Mouse (Mus musculus) hindbrain, embryonic 11.5 days (tissue): Measurements from ENCODE around the gene Lgals2. TPM values are rescaled to one million over a fixed set of nuclear protein-coding genes. Genes with fewer than 3 reads are reported as not detected.

Experiments used
- ATAC-seq: fragments of 200-750 bp; cut with Nextera tagmentation; 2 replicates; pipeline ENCODE4 v1.8.0; 2017; ENCODE audit warnings: mild to moderate bottlenecking, moderate TSS enrichment, moderate library complexity; ENCODE audit not compliant: low FRiP score
- DNase-seq: peaks from one replicate; pipeline ENCODE4 v3.0.0-alpha.2; 2015; ENCODE audit warnings: low spot score
- H3K27ac ChIP-seq: fragments of 300-500 bp; sonication (generic); 2 replicates; pipeline ENCODE4 v1.5.1; 2014; ENCODE audit warnings: mild to moderate bottlenecking, low read depth, low read length
- H3K27me3 ChIP-seq: fragments of 300-500 bp; sonication (generic); 2 replicates; pipeline ENCODE4 v1.6.1; 2014; ENCODE audit warnings: mild to moderate bottlenecking, low read length, moderate library complexity, mixed read lengths; ENCODE audit not compliant: control insufficient read depth, insufficient read depth
- H3K36me3 ChIP-seq: fragments of 300-500 bp; sonication (generic); 2 replicates; pipeline ENCODE4 v1.6.1; 2014; ENCODE audit warnings: mild to moderate bottlenecking, low read length, moderate library complexity, mixed read lengths; ENCODE audit not compliant: control insufficient read depth, insufficient read depth
- H3K4me1 ChIP-seq: fragments of 300-500 bp; sonication (generic); replicated peaks from 2 replicates; pipeline ENCODE4 v1.6.1; 2014; ENCODE audit warnings: low read length, mixed read lengths; ENCODE audit not compliant: control insufficient read depth, insufficient read depth
- H3K4me2 ChIP-seq: fragments of 300-500 bp; sonication (generic); replicated peaks from 2 replicates; pipeline ENCODE4 v1.6.1; 2014; ENCODE audit warnings: mild to moderate bottlenecking, low read depth, low read length
- H3K4me3 ChIP-seq: fragments of 300-500 bp; sonication (generic); 2 replicates; pipeline ENCODE4 v1.5.1; 2014; ENCODE audit warnings: low read depth, low read length
- H3K9ac ChIP-seq: fragments of 300-500 bp; sonication (generic); 2 replicates; pipeline ENCODE4 v1.6.1; 2014; ENCODE audit warnings: low read depth, low read length
- H3K9me3 ChIP-seq: fragments of 300-500 bp; sonication (generic); 2 replicates; pipeline ENCODE4 v1.6.1; 2016; ENCODE audit warnings: low read length; ENCODE audit not compliant: control insufficient read depth
- WGBS: fragments of 180-500 bp; shearing (Covaris S2); extraction: QIAGEN DNeasy Blood & Tissue Kit; methylation state at CpG from one replicate; pipeline ENCODE4 v1.1.7; 2014; 5-methylcytosine and 5-hydroxymethylcytosine counted together
- polyA plus RNA-seq: library from polyadenylated mRNA; unstranded; fragments of >200 nt; fragmentation: Nextera tagmentation; extraction: Ambion mirVana; gene quantifications from 2 replicates; pipeline ENCODE4 v1.2.1, GENCODE M21; 2014

Lgals2 gene
- polyA plus RNA-seq, 1 experiment from 2014 or later = not detected

DNA sequence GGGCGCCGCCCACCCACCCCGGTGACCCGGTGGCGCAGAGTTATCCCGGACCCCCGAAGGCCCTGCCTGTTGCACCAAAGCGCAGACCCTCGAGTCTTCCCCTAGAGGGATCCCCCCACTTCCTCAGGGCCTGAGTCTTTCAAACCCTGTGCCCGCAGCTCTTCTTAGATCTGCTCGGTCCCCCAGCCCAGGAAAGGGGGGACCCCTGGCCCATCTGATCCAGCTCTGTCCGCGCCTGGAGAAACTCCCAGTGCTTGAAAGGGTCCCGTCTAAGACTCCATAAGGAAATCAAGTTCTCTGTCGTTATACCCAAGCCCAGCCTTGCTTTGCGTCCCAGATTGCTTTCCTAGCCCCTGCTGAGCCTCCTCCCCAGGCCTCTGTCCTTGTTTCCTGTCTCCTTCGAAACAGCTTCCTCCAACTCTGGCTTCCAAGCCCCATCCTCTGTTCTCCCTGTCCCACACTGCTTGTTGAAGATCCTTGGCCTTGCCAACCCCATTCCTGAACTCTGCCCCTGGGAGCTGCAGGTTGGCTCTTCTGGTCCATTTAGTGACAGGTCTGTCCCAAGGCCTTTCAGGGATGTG, 22.6 kb upstream of the Lgals2 start:
- Histone ChIP-seq H3K9me3 (no peaks in the 10 kb centered on the region), H3K27me3 (no peaks in the 10 kb centered on the region), H3K36me3 (no peaks in the 10 kb centered on the region), H3K4me1 (no peaks in the 10 kb centered on the region; the same call in 1 of the 2 replicates), H3K27ac (peak overlapping the region; percentile 97), H3K9ac (peak overlapping the region; percentile 75), H3K4me2 (peak overlapping the region; percentile 61), H3K4me3 (peak overlapping the region; percentile 59)
- DNase-seq (no peak), ATAC-seq (peak; percentile 58; the same call in 1 of the 2 replicates)
- 2% methylated on average over 13 of the region's 17 CpGs for WGBS

- no peaks in the 10 kb centered on the region for H3K9me3 ChIP-seq
- no peaks in the 10 kb centered on the region for H3K27me3 ChIP-seq
- peak within 1 kb of the TSS; percentile 97 for H3K27ac ChIP-seq
- H3K4me1 ChIP-seq = no peaks in the 10 kb centered on the region; the same call in 1 of the 2 replicates
- DNase-seq = peak; percentile 98
- H3K9ac ChIP-seq = peak within 1 kb of the TSS; percentile 75
- ATAC-seq = peak; percentile 93
- H3K36me3 ChIP-seq = no peaks in the 10 kb centered on the region
- peak within 1 kb of the TSS; percentile 59 for H3K4me3 ChIP-seq
- WGBS = 1% methylated on average over 57 of the region's 95 CpGs
- peak within 1 kb of the TSS; percentile 64 for H3K4me2 ChIP-seq
Observed at GRCm38 (mm10) chr15:78876991-78877809, 21.9 kb upstream of the Lgals2 start, which contains the start of gene Gga1. TSS of gene Gga1 (plus strand) at chr15:78877190.

DNA sequence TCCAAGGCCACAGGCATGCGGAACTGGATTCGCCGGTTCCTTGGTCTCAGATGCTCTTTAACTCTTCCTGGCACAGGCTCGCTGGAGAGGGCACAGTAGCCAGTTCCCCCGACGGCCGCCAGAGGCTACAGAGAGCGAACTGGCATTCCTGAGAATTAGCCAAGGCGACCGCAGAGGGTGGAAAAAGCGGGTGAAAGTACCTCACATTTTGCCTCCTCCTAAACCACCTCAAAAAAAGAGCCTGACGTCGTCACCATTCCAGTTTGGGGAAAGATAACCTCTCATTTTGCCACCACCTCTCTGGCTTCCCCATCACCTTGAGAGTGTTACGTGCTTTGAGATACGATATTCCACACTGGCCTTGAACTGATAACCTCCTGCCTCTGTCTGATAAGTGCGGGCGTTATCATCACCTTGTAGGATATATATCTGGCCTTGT, 20.9 kb upstream of the Lgals2 start:
- DNase-seq = peak; percentile 88
- Histone ChIP-seq H3K36me3 (no peaks in the 10 kb centered on the region), H3K4me1 (no peaks in the 10 kb centered on the region; the same call in 1 of the 2 replicates), H3K27me3 (no peaks in the 10 kb centered on the region), H3K4me3 (peak overlapping the region; percentile 59), H3K27ac (peak overlapping the region; percentile 97), H3K4me2 (peak overlapping the region; percentile 64), H3K9me3 (no peaks in the 10 kb centered on the region), H3K9ac (peak overlapping the region; percentile 40)
- ATAC-seq = peak; percentile 13; the same call in 1 of the 2 replicates
- WGBS = 3% methylated on average over 17 of the region's 17 CpGs

DNA sequence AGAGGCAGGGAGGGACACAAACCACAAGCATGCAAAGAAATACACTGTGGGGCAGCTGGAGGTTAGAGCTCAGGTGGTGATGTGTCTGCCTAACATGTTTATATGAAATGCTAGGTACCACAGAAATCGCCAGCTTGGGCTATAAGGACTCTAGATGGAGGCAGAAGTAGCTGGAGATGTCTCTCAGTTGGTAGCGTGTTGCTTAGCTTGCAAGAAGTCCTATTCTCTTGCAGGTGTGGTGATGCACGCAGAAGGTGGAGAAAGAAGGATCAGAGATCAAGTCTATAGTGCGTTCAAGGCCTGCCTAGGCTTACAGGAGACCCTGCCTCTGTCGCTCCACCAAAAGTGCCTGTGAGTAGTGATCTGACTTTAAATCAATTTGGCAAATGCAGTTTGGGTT, 20.2 kb upstream of the Lgals2 start:
- ATAC-seq = no peak
- Histone ChIP-seq H3K9ac (no peak overlapping the region), H3K4me1 (no peaks in the 10 kb centered on the region; the same call in 1 of the 2 replicates), H3K27ac (no peak overlapping the region), H3K4me2 (no peak overlapping the region), H3K9me3 (no peaks in the 10 kb centered on the region), H3K4me3 (no peak overlapping the region), H3K27me3 (no peaks in the 10 kb centered on the region), H3K36me3 (no peaks in the 10 kb centered on the region)
- no peak for DNase-seq
- WGBS = 78% methylated on average over 5 of the region's 5 CpGs

DNA sequence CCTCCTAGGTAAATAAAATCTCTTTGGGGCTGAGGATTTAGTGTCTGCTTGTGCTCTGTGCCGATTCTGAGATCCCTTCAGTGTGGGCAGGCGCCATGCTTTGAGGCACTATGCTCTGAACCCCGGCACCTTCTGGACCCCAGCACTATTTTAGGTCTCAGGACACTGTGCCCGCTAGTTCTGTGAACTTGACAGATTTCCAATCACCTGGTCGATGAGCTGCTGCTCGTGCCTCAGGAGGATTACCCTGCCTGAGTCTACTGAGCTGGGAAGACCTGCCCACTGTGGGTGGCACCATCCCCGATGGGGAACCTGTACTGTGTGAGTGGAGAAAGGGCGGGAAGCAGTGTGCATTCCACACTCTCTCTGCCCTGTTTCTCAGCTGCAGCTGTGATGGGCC, 19.7 kb upstream of the Lgals2 start:
- Histone ChIP-seq H3K4me2 (no peak overlapping the region), H3K36me3 (no peaks in the 10 kb centered on the region), H3K27ac (no peak overlapping the region), H3K9me3 (no peaks in the 10 kb centered on the region), H3K4me1 (no peaks in the 10 kb centered on the region; the same call in 1 of the 2 replicates), H3K27me3 (no peaks in the 10 kb centered on the region), H3K9ac (no peak overlapping the region), H3K4me3 (no peak overlapping the region)
- 82% methylated on average over 8 of the region's 8 CpGs for WGBS
- ATAC-seq (no peak), DNase-seq (no peak)

DNA sequence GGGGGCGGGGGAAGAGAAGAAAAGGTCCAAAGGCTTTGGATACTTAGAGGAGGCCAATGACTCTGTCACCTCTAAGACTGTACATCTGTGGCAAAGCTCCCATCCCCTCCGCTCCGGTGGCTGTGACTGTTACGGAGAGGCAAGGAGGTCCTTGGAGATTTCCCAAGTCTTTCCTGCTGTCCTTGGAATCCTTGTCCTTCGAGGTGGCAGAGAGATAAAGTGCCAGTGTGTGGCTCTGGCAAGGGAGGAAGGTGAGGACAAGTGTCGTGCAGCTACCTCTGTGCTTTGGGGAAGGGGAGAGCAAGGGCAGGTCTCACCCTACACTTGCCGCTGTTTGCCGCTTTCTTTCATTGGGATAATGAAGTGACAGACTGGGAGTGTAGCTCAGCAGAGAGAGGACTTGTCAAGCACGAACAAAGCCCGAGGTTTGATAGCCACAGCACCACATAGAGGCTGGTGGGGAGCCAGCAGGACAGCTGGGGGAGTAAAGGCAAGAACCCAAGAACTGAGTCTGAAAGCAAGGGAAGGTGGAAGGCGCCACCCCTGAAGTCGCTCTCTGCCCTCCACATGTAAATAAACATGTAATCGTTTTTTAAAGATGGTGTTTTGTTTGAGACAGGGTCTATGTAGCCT, 18.6 kb upstream of the Lgals2 start:
- WGBS = 52% methylated on average over 13 of the region's 13 CpGs
- H3K4me3 ChIP-seq = no peak overlapping the region
- H3K4me1 ChIP-seq = no peaks in the 10 kb centered on the region; the same call in 1 of the 2 replicates
- H3K27me3 ChIP-seq = no peaks in the 10 kb centered on the region
- H3K9me3 ChIP-seq = no peaks in the 10 kb centered on the region
- ATAC-seq (no peak), DNase-seq (no peak)
- H3K4me2 ChIP-seq = no peak overlapping the region
- no peak overlapping the region for H3K9ac ChIP-seq
- no peaks in the 10 kb centered on the region for H3K36me3 ChIP-seq
- H3K27ac ChIP-seq = no peak overlapping the region

DNA sequence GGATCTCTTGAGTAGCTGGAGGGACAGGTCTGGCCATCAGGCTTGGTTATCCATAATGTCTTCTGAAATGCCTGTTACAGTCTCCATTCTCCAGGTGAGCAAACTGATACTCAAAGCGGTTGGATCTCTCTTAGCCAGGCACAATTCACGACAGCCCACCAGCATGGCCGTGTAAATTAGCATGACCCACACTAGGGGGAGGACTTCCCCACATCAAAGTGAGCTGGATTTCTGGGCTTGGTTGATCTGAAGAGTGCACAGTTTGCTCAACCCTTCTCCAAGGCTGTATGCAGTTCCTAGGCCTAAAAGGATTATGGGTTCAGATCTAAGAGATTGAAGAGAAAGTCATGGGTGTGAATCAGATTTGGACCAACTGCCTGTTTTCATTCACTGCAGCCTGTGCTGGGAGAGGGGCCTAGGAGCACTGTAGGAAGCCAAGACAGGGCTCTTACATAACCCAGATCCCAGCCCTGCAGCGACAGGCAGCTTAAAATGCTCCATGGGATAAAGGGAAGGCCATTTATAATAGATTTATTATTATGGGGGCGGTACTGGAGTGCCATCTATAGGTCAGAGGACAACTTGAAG, 16.8 kb upstream of the Lgals2 start:
- peaks cover 4% of the 10 kb centered on the region for H3K4me1 ChIP-seq

GRCm38 (mm10) chr15:78869775-78870174, 14.4 kb upstream of the Lgals2 start:
- WGBS = 25% methylated on average over 6 of the region's 6 CpGs
- Histone ChIP-seq H3K36me3 (no peaks in the 10 kb centered on the region), H3K27ac (no peak overlapping the region), H3K27me3 (no peaks in the 10 kb centered on the region), H3K4me1 (peaks cover 4% of the 10 kb centered on the region; the same call in 1 of the 2 replicates), H3K4me2 (no peak overlapping the region), H3K4me3 (no peak overlapping the region), H3K9me3 (no peaks in the 10 kb centered on the region), H3K9ac (no peak overlapping the region)
- no peak for ATAC-seq
- peak; percentile 77 for DNase-seq

More for the DNA sequence above, 16.8 kb upstream of the Lgals2 start:
- no peak for ATAC-seq
- Histone ChIP-seq H3K4me3 (no peak overlapping the region), H3K9me3 (no peaks in the 10 kb centered on the region), H3K4me2 (no peak overlapping the region), H3K27me3 (no peaks in the 10 kb centered on the region), H3K36me3 (no peaks in the 10 kb centered on the region), H3K27ac (no peak overlapping the region), H3K9ac (no peak overlapping the region)
- 51% methylated on average over 5 of the region's 5 CpGs for WGBS
- no peak for DNase-seq
